Mouse (Mus musculus) neural tube, embryonic 12.5 days (tissue): ENCODE results near the gene Olfr1209. TPM values are rescaled to one million over a fixed set of nuclear protein-coding genes. Genes with fewer than 3 reads are reported as not detected.

Experiments used
- ATAC-seq: fragments of 200-750 bp; cut with Nextera tagmentation; 2 replicates; pipeline ENCODE4 v1.8.0; 2017; ENCODE audit warnings: low read depth, mild to moderate bottlenecking, moderate TSS enrichment, moderate library complexity; ENCODE audit not compliant: low FRiP score
- H3K27ac ChIP-seq: fragments of 300-500 bp; sonication (generic); 2 replicates; pipeline ENCODE4 v1.5.1; 2016
- H3K27me3 ChIP-seq: fragments of 300-500 bp; sonication (generic); replicated peaks from 2 replicates; pipeline ENCODE4 v1.6.1; 2016; ENCODE audit warnings: mild to moderate bottlenecking
- H3K36me3 ChIP-seq: fragments of 300-500 bp; sonication (generic); 2 replicates; pipeline ENCODE4 v1.6.1; 2016; ENCODE audit warnings: mild to moderate bottlenecking
- H3K4me1 ChIP-seq: fragments of 300-500 bp; sonication (generic); 2 replicates; pipeline ENCODE4 v1.6.1; 2016
- H3K4me2 ChIP-seq: fragments of 300-500 bp; sonication (generic); replicated peaks from 2 replicates; pipeline ENCODE4 v1.6.1; 2016; ENCODE audit warnings: mild to moderate bottlenecking
- H3K4me3 ChIP-seq: fragments of 300-500 bp; sonication (generic); 2 replicates; pipeline ENCODE4 v1.5.1; 2016
- H3K9ac ChIP-seq: fragments of 300-500 bp; sonication (generic); 2 replicates; pipeline ENCODE4 v1.6.1; 2016; ENCODE audit warnings: mild to moderate bottlenecking
- H3K9me3 ChIP-seq: fragments of 300-500 bp; sonication (generic); 2 replicates; pipeline ENCODE4 v1.6.1; 2016; ENCODE audit warnings: mild to moderate bottlenecking
- whole genome bisulfite sequencing: fragments of 180-500 bp; shearing (Covaris S2); methylation state at CpG from one replicate; pipeline ENCODE4 v1.1.7; 2016; 5-methylcytosine and 5-hydroxymethylcytosine counted together
- polyA plus RNA-seq: library from polyadenylated mRNA; unstranded; fragments of >200 nt; fragmentation: Nextera tagmentation; extraction: Ambion mirVana; gene quantifications from 2 replicates; pipeline ENCODE4 v1.2.1, GENCODE M21; 2016

The Olfr1209 gene
- not detected in 2 replicates for polyA plus RNA-seq

DNA sequence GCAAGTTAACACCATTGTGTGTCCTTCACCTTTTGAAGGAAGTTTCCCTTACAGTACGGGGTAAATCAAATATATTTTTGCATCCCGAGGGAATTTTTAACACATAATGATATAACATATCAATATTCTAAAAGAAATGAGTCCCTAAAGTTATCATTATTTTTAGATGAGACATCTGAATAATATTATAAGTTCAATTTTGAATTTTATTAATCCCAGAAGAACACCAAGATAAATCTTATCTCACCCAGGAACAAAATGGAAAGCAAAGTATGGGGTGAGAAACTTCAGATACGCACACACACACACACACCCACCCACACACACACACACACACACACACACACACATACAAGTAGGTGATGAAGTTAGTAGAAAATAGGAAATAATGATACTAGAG is at the start of gene Olfr1209:
Gene Olfr1209 (minus strand): TSS at position 101 of the 400 bp plus-strand sequence.
- Histone ChIP-seq H3K9ac (no peak within 1 kb of the TSS), H3K4me2 (no peak within 1 kb of the TSS)
- ATAC-seq, result no peak

DNA sequence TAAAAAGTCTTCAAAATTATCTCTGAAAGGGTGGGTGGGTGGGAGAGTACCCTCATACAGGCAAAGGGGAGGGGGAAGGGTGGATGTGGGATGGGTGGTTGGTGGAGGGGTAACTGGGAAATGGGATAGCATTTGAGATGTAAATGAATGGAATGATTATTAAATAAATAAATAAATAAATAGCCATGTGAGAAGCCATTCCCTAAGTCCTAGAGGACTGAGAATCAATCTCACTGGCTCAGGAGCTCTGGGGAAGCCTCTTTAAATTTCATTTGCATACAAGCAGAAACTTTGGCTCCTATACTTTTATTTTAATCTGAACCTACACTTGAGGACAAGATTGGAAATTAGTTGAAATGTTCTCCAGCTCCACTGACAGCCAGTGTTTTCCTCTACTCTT is 38.7 kb upstream of the Olfr1209 start, which contains the start of gene Olfr1212:
Gene Olfr1212 (plus strand): TSS at position 301 of the 400 bp plus-strand sequence.
- Histone ChIP-seq H3K27me3 (no peaks in the 10 kb centered on the region), H3K36me3 (no peaks in the 10 kb centered on the region), H3K4me3 (no peak within 1 kb of the TSS), H3K9ac (no peak within 1 kb of the TSS), H3K4me1 (no peaks in the 10 kb centered on the region), H3K9me3 (no peaks in the 10 kb centered on the region), H3K27ac (no peak within 1 kb of the TSS), H3K4me2 (no peak within 1 kb of the TSS)
- no peak for ATAC-seq

More for the DNA sequence above, at the start of gene Olfr1209:
- 88% methylated on average over 3 of the region's 3 CpGs for WGBS
- Histone ChIP-seq H3K9me3 (no peaks in the 10 kb centered on the region), H3K4me3 (no peak within 1 kb of the TSS), H3K27ac (no peak within 1 kb of the TSS), H3K4me1 (no peaks in the 10 kb centered on the region), H3K36me3 (no peaks in the 10 kb centered on the region), H3K27me3 (no peaks in the 10 kb centered on the region)

DNA sequence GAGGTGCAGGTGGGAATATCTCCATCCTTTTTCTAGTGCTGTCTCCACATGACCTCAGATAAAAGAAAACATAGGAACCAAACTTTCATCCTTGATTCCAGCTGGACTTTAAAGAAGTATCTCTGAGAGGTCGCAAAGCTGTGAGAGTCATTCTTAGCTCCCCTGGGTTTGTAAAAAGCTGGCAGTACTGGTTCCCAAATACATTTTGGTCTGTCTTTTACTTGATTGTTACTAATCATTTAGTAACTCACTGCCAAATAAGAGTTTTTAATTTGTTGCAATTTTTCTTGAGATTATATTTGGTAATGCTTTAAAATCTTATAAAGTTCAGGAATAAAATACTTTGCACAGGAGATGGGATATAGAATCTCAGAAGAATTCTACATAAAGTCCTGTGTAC is 23.1 kb upstream of the Olfr1209 start, which contains the start of gene Olfr1211:
Gene Olfr1211 (minus strand): TSS at position 101 of the 400 bp plus-strand sequence.
- 85% methylated on average over 1 of the region's 1 CpGs for WGBS
- Histone ChIP-seq H3K9me3 (no peaks in the 10 kb centered on the region), H3K4me1 (no peaks in the 10 kb centered on the region), H3K4me2 (no peak within 1 kb of the TSS), H3K4me3 (no peak within 1 kb of the TSS), H3K27me3 (no peaks in the 10 kb centered on the region), H3K36me3 (no peaks in the 10 kb centered on the region), H3K9ac (no peak within 1 kb of the TSS), H3K27ac (no peak within 1 kb of the TSS)
- ATAC-seq, result no peak

DNA sequence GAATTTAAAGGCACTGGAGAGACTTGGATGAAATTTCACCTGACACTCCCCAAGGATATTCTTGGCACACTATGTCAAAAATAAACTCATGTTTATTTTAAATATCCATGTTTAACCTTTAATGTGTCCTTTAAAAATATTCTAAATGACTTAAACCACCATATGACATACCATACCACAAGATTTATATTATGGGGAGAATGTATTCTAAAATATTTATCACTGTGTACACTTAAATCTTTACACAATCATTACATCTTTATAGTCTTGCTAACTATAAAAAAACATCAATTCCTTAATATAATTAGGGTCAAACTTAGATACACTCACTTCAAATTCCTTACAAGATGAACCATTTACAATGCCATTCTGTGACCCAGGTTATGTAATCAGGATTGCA is 12.7 kb downstream of the Olfr1209 start, which contains the start of gene Olfr1208:
Gene Olfr1208 (minus strand): TSS at position 101 of the 400 bp plus-strand sequence.
- Histone ChIP-seq H3K36me3 (no peaks in the 10 kb centered on the region), H3K4me2 (no peak within 1 kb of the TSS), H3K9me3 (no peaks in the 10 kb centered on the region), H3K27ac (no peak within 1 kb of the TSS), H3K4me3 (no peak within 1 kb of the TSS), H3K4me1 (no peaks in the 10 kb centered on the region), H3K27me3 (no peaks in the 10 kb centered on the region), H3K9ac (no peak within 1 kb of the TSS)
- no peak for ATAC-seq

DNA sequence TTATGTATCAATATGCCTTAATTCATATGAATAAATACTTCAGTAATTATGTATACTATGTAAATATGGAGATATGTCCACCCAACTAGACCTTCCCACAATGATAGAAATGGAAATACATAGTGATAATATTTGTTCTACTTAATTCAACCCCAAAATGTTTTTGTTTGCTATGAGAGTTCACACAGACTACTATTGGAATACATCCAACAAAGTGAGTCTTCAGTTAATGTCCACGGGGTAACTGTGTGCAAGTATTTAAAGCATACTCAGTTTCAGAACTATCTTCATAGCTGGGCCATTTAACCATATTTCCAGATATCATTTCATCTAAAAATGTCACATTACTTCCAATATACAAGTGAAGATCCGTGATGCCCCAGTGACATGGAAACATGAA is 52.0 kb downstream of the Olfr1209 start, which contains the start of gene Olfr1206:
Gene Olfr1206 (plus strand): TSS at position 301 of the 400 bp plus-strand sequence.
- H3K27ac ChIP-seq, result no peak within 1 kb of the TSS
- H3K9me3 ChIP-seq, result no peaks in the 10 kb centered on the region
- H3K36me3 ChIP-seq, result no peaks in the 10 kb centered on the region
- no peaks in the 10 kb centered on the region for H3K27me3 ChIP-seq
- ATAC-seq, result no peak
- H3K4me2 ChIP-seq, result no peak within 1 kb of the TSS
- WGBS, result 82% methylated on average over 2 of the region's 2 CpGs
- H3K4me3 ChIP-seq, result no peak within 1 kb of the TSS
- no peak within 1 kb of the TSS for H3K9ac ChIP-seq
- no peaks in the 10 kb centered on the region for H3K4me1 ChIP-seq

Other genes starting within 250 kb of the Olfr1209 start
- not detected in 2 replicates for gene Olfr1193, start 239.5 kb downstream of the Olfr1209 start, polyA plus RNA-seq
- not detected in 2 replicates for gene Olfr1195, start 226.0 kb downstream of the Olfr1209 start, polyA plus RNA-seq
- gene Olfr1196, start 210.6 kb downstream of the Olfr1209 start, polyA plus RNA-seq, result not detected in 2 replicates
- gene Olfr1197, start 182.8 kb downstream of the Olfr1209 start, polyA plus RNA-seq, result not detected in 2 replicates
- gene Olfr1198, start 163.8 kb downstream of the Olfr1209 start, polyA plus RNA-seq, result not detected in 2 replicates
- gene Olfr1199, start 154.7 kb downstream of the Olfr1209 start, polyA plus RNA-seq, result not detected in 2 replicates
- gene Olfr1200, start 144.7 kb downstream of the Olfr1209 start, polyA plus RNA-seq, result not detected in 2 replicates
- gene Olfr1201, start 122.1 kb downstream of the Olfr1209 start, polyA plus RNA-seq, result not detected in 2 replicates
- gene Olfr1202, start 100.7 kb downstream of the Olfr1209 start, polyA plus RNA-seq, result 0.05 TPM in 1 of 2 replicates, not detected in the other
- gene Olfr1205, start 85.4 kb downstream of the Olfr1209 start, polyA plus RNA-seq, result not detected in 2 replicates
- not detected in 2 replicates for gene Olfr1204, start 65.9 kb downstream of the Olfr1209 start, polyA plus RNA-seq
- gene Olfr1206, start 51.9 kb downstream of the Olfr1209 start, polyA plus RNA-seq, result not detected in 2 replicates
- not detected in 2 replicates for gene Olfr1208, start 12.8 kb downstream of the Olfr1209 start, polyA plus RNA-seq
- gene Olfr1211, start 23.0 kb upstream of the Olfr1209 start, polyA plus RNA-seq, result not detected in 2 replicates
- gene Olfr1212, start 38.8 kb upstream of the Olfr1209 start, polyA plus RNA-seq, result not detected in 2 replicates
- gene Gm13762, start 65.1 kb upstream of the Olfr1209 start, polyA plus RNA-seq, result not detected in 2 replicates
- gene Olfr1214, start 77.5 kb upstream of the Olfr1209 start, polyA plus RNA-seq, result not detected in 2 replicates
- not detected in 2 replicates for gene Olfr1215, start 91.8 kb upstream of the Olfr1209 start, polyA plus RNA-seq
- gene Olfr1216, start 103.2 kb upstream of the Olfr1209 start, polyA plus RNA-seq, result not detected in 2 replicates
- gene Olfr1217, start 116.9 kb upstream of the Olfr1209 start, polyA plus RNA-seq, result not detected in 2 replicates
- not detected in 2 replicates for gene Olfr1218, start 146.0 kb upstream of the Olfr1209 start, polyA plus RNA-seq
- not detected in 2 replicates for gene Olfr1219, start 168.4 kb upstream of the Olfr1209 start, polyA plus RNA-seq
- 0.04 TPM in 1 of 2 replicates, not detected in the other for gene Olfr1220, start 191.7 kb upstream of the Olfr1209 start, polyA plus RNA-seq
- not detected in 2 replicates for gene Olfr1221, start 202.1 kb upstream of the Olfr1209 start, polyA plus RNA-seq
- not detected in 2 replicates for gene Olfr1222, start 217.9 kb upstream of the Olfr1209 start, polyA plus RNA-seq
- gene Olfr1223, start 236.4 kb upstream of the Olfr1209 start, polyA plus RNA-seq, result not detected in 2 replicates
- gene Olfr1224-ps1, start 248.9 kb upstream of the Olfr1209 start, polyA plus RNA-seq, result not detected in 2 replicates